In the genomic region with DNA sequence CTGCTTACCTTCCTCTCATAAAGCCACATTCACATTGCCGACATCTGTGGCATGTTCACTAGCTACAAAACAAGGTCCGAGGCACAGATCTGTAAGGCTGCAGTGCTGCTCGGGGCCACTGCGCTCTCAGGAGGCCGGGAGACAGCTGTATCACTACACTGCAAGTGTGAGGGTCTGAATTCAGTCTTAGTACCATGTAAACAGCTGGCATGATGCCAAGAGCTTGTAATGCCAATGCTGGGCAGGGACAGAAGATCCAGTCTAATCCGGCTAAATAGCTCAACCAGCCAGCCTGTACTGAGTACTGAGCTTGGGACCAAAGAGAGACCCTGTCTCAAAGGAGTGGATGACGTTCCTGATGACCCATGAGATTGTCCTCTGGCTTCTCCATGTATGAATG, we compare ENCODE assay signal across 12 mouse cellular contexts. TPM values are rescaled to one million over a fixed set of nuclear protein-coding genes. Genes with fewer than 3 reads are reported as not detected.
DNase-seq lines count a peak whose midpoint lies in the region; ATAC-seq and TF ChIP-seq lines count a peak whose summit lies in the region.
"Had no signal": no experiment of that assay in that cellular context is flagged by ENCODE, and none has a peak within 500 bp of the region (broad histone marks: within the 10 kb centered on the region; RNA-seq: fewer than 3 reads in every experiment).

No protein-coding gene starts in this region.

- no peak overlapping the region for H3K4me3 ChIP-seq in kidney, postnatal 0 days (replicated peaks; ENCODE audit: low read depth, low read length)
- no peak overlapping the region for H3K4me3 ChIP-seq in kidney, embryonic 14.5 days (ENCODE audit: low read length)
- H3K4me3 ChIP-seq in cerebellum, adult 2 months (replicated peaks; ENCODE audit: insufficient read depth, low read depth, low read length), result no peak overlapping the region
- H3K4me3 ChIP-seq: limb, embryonic 15.5 days had no signal

- no peak overlapping the region for H3K4me2 ChIP-seq in kidney, postnatal 0 days (ENCODE audit: low read length)
- H3K4me2 ChIP-seq in kidney, embryonic 14.5 days (replicated peaks; ENCODE audit: low read depth, low read length), result no peak overlapping the region
- H3K4me2 ChIP-seq: limb, embryonic 15.5 days had no signal

- no peaks in the 10 kb centered on the region for H3K4me1 ChIP-seq in kidney, postnatal 0 days (replicated peaks; ENCODE audit: insufficient read depth, low read length)
- H3K4me1 ChIP-seq in kidney, embryonic 14.5 days (ENCODE audit: control insufficient read depth, insufficient read depth, low read length), result no peaks in the 10 kb centered on the region
- peaks cover 39% of the 10 kb centered on the region for H3K4me1 ChIP-seq in cerebellum, adult 2 months (ENCODE audit: control insufficient read depth, insufficient read depth, low read length)

- ATAC-seq in kidney, postnatal 0 days (replicated peaks; ENCODE audit: low FRiP score, low read depth), result 0 out of 2 replicates have a peak, but pooled peaks have one; percentile 26
- ATAC-seq in kidney, embryonic 14.5 days (ENCODE audit: low FRiP score, low TSS enrichment), result no peak
- no peak for ATAC-seq in megakaryocyte progenitor cell, adult 5-6 weeks (replicated peaks; ENCODE audit: poor library complexity)

- H3K27me3 ChIP-seq in kidney, postnatal 0 days (ENCODE audit: insufficient read depth, low read length), result no peaks in the 10 kb centered on the region
- H3K27me3 ChIP-seq in kidney, embryonic 14.5 days (ENCODE audit: control insufficient read depth, insufficient read depth, low read length), result no peaks in the 10 kb centered on the region
- no peaks in the 10 kb centered on the region for H3K27me3 ChIP-seq in cerebellum, adult 2 months (ENCODE audit: control insufficient read depth, insufficient read depth, low read length)
- H3K27me3 ChIP-seq: limb, embryonic 15.5 days had no signal

- H3K9me3 ChIP-seq in kidney, postnatal 0 days (replicated peaks; ENCODE audit: low read length), result no peaks in the 10 kb centered on the region
- no peaks in the 10 kb centered on the region for H3K9me3 ChIP-seq in kidney, embryonic 14.5 days (ENCODE audit: control insufficient read depth, low read length)
- H3K9me3 ChIP-seq: limb, embryonic 15.5 days had no signal

- no peaks in the 10 kb centered on the region for H3K36me3 ChIP-seq in kidney, postnatal 0 days (ENCODE audit: insufficient read depth, low read length)
- H3K36me3 ChIP-seq in kidney, embryonic 14.5 days (ENCODE audit: control insufficient read depth, insufficient read depth, low read length), result no peaks in the 10 kb centered on the region
- H3K36me3 ChIP-seq: limb, embryonic 15.5 days had no signal

- no peak for TF ChIP-seq CTCF in kidney, postnatal 0 days (IDR thresholded peaks at IDR 0.05; ENCODE audit: low read depth)
- no peak for TF ChIP-seq CTCF in cerebellum, adult 2 months (IDR thresholded peaks at IDR 0.05; ENCODE audit: borderline replicate concordance, insufficient read depth, low read depth, low read length)

- 84% methylated on average over 7 of the region's 7 CpGs for WGBS in kidney, postnatal 0 days
- 83% methylated on average over 7 of the region's 7 CpGs for WGBS in kidney, embryonic 14.5 days
- WGBS in cerebellum, adult 2 months, result 66% methylated on average over 7 of the region's 7 CpGs

- no peak for TF ChIP-seq POLR2A in cerebellum, adult 2 months (IDR thresholded peaks at IDR 0.05; ENCODE audit: borderline replicate concordance, insufficient read depth, low read length)

- no peak overlapping the region for H3K9ac ChIP-seq in kidney, postnatal 0 days (ENCODE audit: low read depth, low read length)
- no peak overlapping the region for H3K9ac ChIP-seq in kidney, embryonic 14.5 days (ENCODE audit: low read depth, low read length)
- H3K9ac ChIP-seq: limb, embryonic 15.5 days had no signal

- DNase-seq in kidney, postnatal 0 days (ENCODE audit: low spot score), result no peak
- peak; percentile 29 to 31 for DNase-seq in cerebellum, adult 2 months
- peak; percentile 59 for DNase-seq in cerebellum, adult 9-11 months
- peak; percentile 27 for DNase-seq in kidney, postnatal 14 days
- DNase-seq in thymus, postnatal 0 days (ENCODE audit: low spot score), result no peak
- DNase-seq: heart, adult 18-20 months; heart, postnatal 4 days; right cerebral cortex, adult 18-20 months had no signal

- no peak overlapping the region for H3K27ac ChIP-seq in kidney, postnatal 0 days
- H3K27ac ChIP-seq in kidney, embryonic 14.5 days (ENCODE audit: low read depth, low read length), result no peak overlapping the region
- H3K27ac ChIP-seq in cerebellum, adult 2 months (ENCODE audit: insufficient read depth, low read length), result no peak overlapping the region; the same call in 1 of the 2 replicates
- H3K27ac ChIP-seq: limb, embryonic 15.5 days had no signal

RNA-seq across cellular contexts. Expression of gene Ccdc13, which starts 15.3 kb away (rescaled TPM):
- 0.23 and 0.25 TPM in 2 replicates for polyA plus RNA-seq in kidney, postnatal 0 days (2015; fragmentation: Nextera tagmentation; extraction: Ambion mirVana)
- polyA plus RNA-seq in kidney, embryonic 14.5 days (2014; fragmentation: Nextera tagmentation; extraction: Ambion mirVana), result 0.16 and 0.69 TPM in 2 replicates
- 15.1 and 18.5 TPM in 2 replicates for polyA plus RNA-seq in cerebellum, adult 2 months (2012; rRNA removed)
- 0.42 TPM in 1 of 2 replicates, not detected in the other for total RNA-seq in megakaryocyte progenitor cell, adult 5-6 weeks (2015)
- total RNA-seq in megakaryocyte progenitor cell, adult 5-6 weeks (2017), result not detected in 2 replicates
- 0.24 and 0.29 TPM in 2 replicates for polyA plus RNA-seq in thymus, postnatal 0 days (2015; fragmentation: Nextera tagmentation; extraction: Ambion mirVana)
- total RNA-seq: heart, postnatal 4 days; monocyte, adult 5-6 weeks had no signal

RNA-seq across cellular contexts. Expression of gene Hhatl, which starts 31.7 kb away (rescaled TPM):
- polyA plus RNA-seq in kidney, postnatal 0 days (2015; fragmentation: Nextera tagmentation; extraction: Ambion mirVana), result 0.11 and 0.42 TPM in 2 replicates
- polyA plus RNA-seq in kidney, embryonic 14.5 days (2014; fragmentation: Nextera tagmentation; extraction: Ambion mirVana), result not detected in 2 replicates
- 43.9 and 46.5 TPM in 2 replicates for polyA plus RNA-seq in cerebellum, adult 2 months (2012; rRNA removed)
- total RNA-seq in megakaryocyte progenitor cell, adult 5-6 weeks (2015), result not detected in 2 replicates
- not detected in 2 replicates for total RNA-seq in megakaryocyte progenitor cell, adult 5-6 weeks (2017)
- polyA plus RNA-seq in thymus, postnatal 0 days (2015; fragmentation: Nextera tagmentation; extraction: Ambion mirVana), result 0.40 and 0.51 TPM in 2 replicates
- total RNA-seq: monocyte, adult 5-6 weeks had no signal

RNA-seq across cellular contexts. Expression of gene Higd1a, which starts 34.2 kb away (rescaled TPM):
- polyA plus RNA-seq in kidney, postnatal 0 days (2015; fragmentation: Nextera tagmentation; extraction: Ambion mirVana), result 148 and 151 TPM in 2 replicates
- 133 and 175 TPM in 2 replicates for polyA plus RNA-seq in kidney, embryonic 14.5 days (2014; fragmentation: Nextera tagmentation; extraction: Ambion mirVana)
- 125 and 128 TPM in 2 replicates for polyA plus RNA-seq in cerebellum, adult 2 months (2012; rRNA removed)
- total RNA-seq in megakaryocyte progenitor cell, adult 5-6 weeks (2015), result 89.9 and 101 TPM in 2 replicates
- 14.1 and 21.7 TPM in 2 replicates for total RNA-seq in megakaryocyte progenitor cell, adult 5-6 weeks (2017)
- 142 and 156 TPM in 2 replicates for polyA plus RNA-seq in thymus, postnatal 0 days (2015; fragmentation: Nextera tagmentation; extraction: Ambion mirVana)

RNA-seq across cellular contexts. Expression of gene Klhl40, which starts 46.6 kb away (rescaled TPM):
- polyA plus RNA-seq in kidney, postnatal 0 days (2015; fragmentation: Nextera tagmentation; extraction: Ambion mirVana), result 0.13 TPM in 1 of 2 replicates, not detected in the other
- 0.08 TPM in 1 of 2 replicates, not detected in the other for polyA plus RNA-seq in kidney, embryonic 14.5 days (2014; fragmentation: Nextera tagmentation; extraction: Ambion mirVana)
- polyA plus RNA-seq in cerebellum, adult 2 months (2012; rRNA removed), result 0.29 and 0.51 TPM in 2 replicates
- not detected in 2 replicates for total RNA-seq in megakaryocyte progenitor cell, adult 5-6 weeks (2015)
- total RNA-seq in megakaryocyte progenitor cell, adult 5-6 weeks (2017), result 0.17 TPM in 1 of 2 replicates, not detected in the other
- 0.34 and 0.40 TPM in 2 replicates for polyA plus RNA-seq in thymus, postnatal 0 days (2015; fragmentation: Nextera tagmentation; extraction: Ambion mirVana)
- total RNA-seq: monocyte, adult 5-6 weeks had no signal

Comparison
In these comparisons a context has a peak if more than half of its experiments do, and no peak if none do; other contexts are left out.
1. DNase-seq: peak in cerebellum, adult 2 months (2 of 2), cerebellum, adult 9-11 months (single experiment) and kidney, postnatal 14 days (single experiment); none in kidney, postnatal 0 days (single experiment) and thymus, postnatal 0 days (single experiment).
2. RNA of gene Hhatl, which starts 31.7 kb away (polyA plus RNA-seq): 43.9 to 46.5 TPM in cerebellum, adult 2 months; 0.40 to 0.51 TPM in thymus, postnatal 0 days, 0.11 to 0.42 TPM in kidney, postnatal 0 days and not detected in kidney, embryonic 14.5 days; every median in the first group is over 10 times any median in the second.